Mouse (Mus musculus) layer of hippocampus, postnatal 36 days (tissue): Measurements from ENCODE around the gene Rcn3. TPM values are rescaled to one million over a fixed set of nuclear protein-coding genes. Genes with fewer than 3 reads are reported as not detected.
"Not testable (repeated sequence)": the region's sequence is repeated elsewhere in the genome, so short reads cannot be mapped to it uniquely, and the experiment has no call there.

Source experiments
- DNase-seq, 2 experiments: peaks; one replicate each; pipeline ENCODE4 v3.0.0; 2022
- total RNA-seq, 2 experiments: library from RNA; stranded (reverse); gene quantifications; 2 replicates each; pipeline ENCODE4 v1.2.3; 2021

The Rcn3 gene
- total RNA-seq, 2 experiments from 2014 or later, result 6.2 to 6.9 TPM

GRCm38 (mm10) chr7:45124224-45125143 is 32.5 kb upstream of the Rcn3 start, which contains the start of gene Rps11:
Gene Rps11 (minus strand): TSS chr7:45124439.
- DNase-seq, result peak; percentile 98 to 99

GRCm38 (mm10) chr7:45123186-45123570 is 31.2 kb upstream of the Rcn3 start:
- no peak for DNase-seq

- DNase-seq, result no peak
Observed at GRCm38 (mm10) chr7:45122561-45123185, 30.7 kb upstream of the Rcn3 start.

GRCm38 (mm10) chr7:45121966-45122365 is 29.9 kb upstream of the Rcn3 start:
- DNase-seq, result no peak

GRCm38 (mm10) chr7:45121404-45121803 is 29.4 kb upstream of the Rcn3 start:
- DNase-seq, result no peak

GRCm38 (mm10) chr7:45119780-45120709 is 28.0 kb upstream of the Rcn3 start:
- DNase-seq, result no peak

GRCm38 (mm10) chr7:45118336-45118735 is 26.3 kb upstream of the Rcn3 start:
- no peak for DNase-seq

- no peak for DNase-seq
Observed at GRCm38 (mm10) chr7:45117566-45117965, 25.5 kb upstream of the Rcn3 start.

GRCm38 (mm10) chr7:45113476-45113875 is 21.5 kb upstream of the Rcn3 start:
- DNase-seq, result no peak

- no peak for DNase-seq
Observed at GRCm38 (mm10) chr7:45112529-45112928, 20.5 kb upstream of the Rcn3 start.

GRCm38 (mm10) chr7:45111940-45112339 is 19.9 kb upstream of the Rcn3 start:
- no peak for DNase-seq

GRCm38 (mm10) chr7:45110089-45110488 is 18.1 kb upstream of the Rcn3 start:
- not testable (repeated sequence) for DNase-seq

GRCm38 (mm10) chr7:45107052-45107645 is 15.1 kb upstream of the Rcn3 start:
- no peak for DNase-seq

GRCm38 (mm10) chr7:45106441-45106840 is 14.4 kb upstream of the Rcn3 start:
- DNase-seq, result no peak

- no peak for DNase-seq
Observed at GRCm38 (mm10) chr7:45105491-45105890, 13.5 kb upstream of the Rcn3 start.

- no peak for DNase-seq
Observed at GRCm38 (mm10) chr7:45104941-45105340, 12.9 kb upstream of the Rcn3 start.

- peak in 1 of 2 experiments; percentile 45 for DNase-seq
Observed at GRCm38 (mm10) chr7:45103652-45104180, 11.7 kb upstream of the Rcn3 start, which contains the start of gene Fcgrt. Gene Fcgrt (minus strand): TSS chr7:45103851.

GRCm38 (mm10) chr7:45102940-45103585 is 11.0 kb upstream of the Rcn3 start:
- DNase-seq, result no peak

- no peak for DNase-seq
Observed at GRCm38 (mm10) chr7:45102441-45102840, 10.4 kb upstream of the Rcn3 start.

- DNase-seq, result no peak
Observed at GRCm38 (mm10) chr7:45100046-45100445, 8.0 kb upstream of the Rcn3 start.

GRCm38 (mm10) chr7:45098541-45099240 is 6.7 kb upstream of the Rcn3 start:
- no peak for DNase-seq
